Mouse (Mus musculus) ovary, adult 18-20 months (tissue): ENCODE measurements around the gene Svs5.

Source experiments
- DNase-seq: peaks from one replicate; pipeline ENCODE4 v3.0.0; 2022; ENCODE audit warnings: low spot score, mixed read lengths

The Svs5 gene

GRCm38 (mm10) chr2:164377478-164378426 lies 45.2 kb downstream of the Svs5 start:
- no peak for DNase-seq

- no peak for DNase-seq
Measured at GRCm38 (mm10) chr2:164381726-164382125, 49.2 kb downstream of the Svs5 start.

GRCm38 (mm10) chr2:164382971-164383370 lies 50.4 kb downstream of the Svs5 start:
- no peak for DNase-seq
